Mouse (Mus musculus): ENCODE results near the gene Scgb2b3. TPM values are rescaled to one million over a fixed set of nuclear protein-coding genes. Genes with fewer than 3 reads are reported as not detected.

The Scgb2b3 gene
- polyA plus RNA-seq (2016; fragmentation: Nextera tagmentation; extraction: Ambion mirVana) = not detected in 2 replicates

DNA sequence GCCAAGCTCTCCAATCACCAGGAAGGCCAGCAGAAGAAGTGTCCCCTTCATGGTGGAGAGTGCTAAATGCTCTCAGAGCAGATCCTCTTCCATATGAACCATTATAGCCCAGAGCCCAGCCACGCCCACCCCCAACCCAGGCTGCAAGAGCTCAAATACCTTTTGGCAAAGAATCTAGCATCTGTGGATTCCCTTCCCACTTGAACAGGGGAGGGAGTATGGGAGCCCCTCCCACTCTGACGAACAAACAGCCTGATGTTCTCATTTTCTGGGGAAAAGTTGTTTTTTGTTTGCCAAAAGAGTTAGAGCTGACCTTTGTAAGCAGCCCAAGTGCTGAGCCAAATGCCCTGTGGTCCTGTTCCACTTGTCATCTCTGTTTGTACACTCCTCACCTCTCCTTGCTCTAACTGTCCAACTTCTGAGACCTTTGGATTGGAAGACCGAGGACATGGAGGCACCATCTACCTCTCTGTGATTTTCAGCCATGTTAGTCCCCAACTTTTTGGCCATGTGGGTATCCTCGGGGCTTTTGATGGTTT is at the start of gene Scgb2b3:
TSS of gene Scgb2b3 (minus strand) at position 51 of the 539 bp plus-strand sequence.
- H3K36me3 ChIP-seq = no peaks in the 10 kb centered on the region
- WGBS (ENCODE audit: insufficient replicate concordance) = 43% methylated on average over 4 of the region's 4 CpGs

GRCm38 (mm10) chr7:31375292-31375691 is 13.4 kb upstream of the Scgb2b3 start, which contains the start of gene Scgb1b3:
Scgb1b3 (plus strand) TSS chr7:31375592.
- Histone ChIP-seq H3K4me2 (no peak within 1 kb of the TSS), H3K4me3 (no peak within 1 kb of the TSS), H3K36me3 (no peaks in the 10 kb centered on the region), H3K4me1 (no peaks in the 10 kb centered on the region), H3K9ac (no peak within 1 kb of the TSS), H3K27ac (no peak within 1 kb of the TSS), H3K9me3 (replicated peaks) (peaks cover 25% of the 10 kb centered on the region), H3K27me3 (replicated peaks) (no peaks in the 10 kb centered on the region)
- no peak for ATAC-seq
- 45% methylated on average over 3 of the region's 3 CpGs for WGBS (ENCODE audit: insufficient replicate concordance)

More for the DNA sequence above, at the start of gene Scgb2b3:
- Histone ChIP-seq H3K4me3 (no peak within 1 kb of the TSS), H3K9ac (no peak within 1 kb of the TSS), H3K27me3 (replicated peaks) (no peaks in the 10 kb centered on the region), H3K4me1 (no peaks in the 10 kb centered on the region), H3K27ac (no peak within 1 kb of the TSS), H3K9me3 (replicated peaks) (peaks cover 19% of the 10 kb centered on the region), H3K4me2 (no peak within 1 kb of the TSS)
- no peak for ATAC-seq

Other genes starting within 250 kb of the Scgb2b3 start
- gene Hpn, start 246.8 kb downstream of the Scgb2b3 start, polyA plus RNA-seq (2016; fragmentation: Nextera tagmentation; extraction: Ambion mirVana) = 33.2 and 36.2 TPM in 2 replicates
- 0.97 and 1.2 TPM in 2 replicates for gene Scn1b, start 235.1 kb downstream of the Scgb2b3 start, polyA plus RNA-seq (2016; fragmentation: Nextera tagmentation; extraction: Ambion mirVana)
- gene Gramd1a, start 206.2 kb downstream of the Scgb2b3 start, polyA plus RNA-seq (2016; fragmentation: Nextera tagmentation; extraction: Ambion mirVana) = 20.3 and 21.2 TPM in 2 replicates
- gene Scgb2b2, start 71.6 kb downstream of the Scgb2b3 start, polyA plus RNA-seq (2016; fragmentation: Nextera tagmentation; extraction: Ambion mirVana) = not detected in 2 replicates
- not detected in 2 replicates for gene Scgb1b2, start 70.3 kb downstream of the Scgb2b3 start, polyA plus RNA-seq (2016; fragmentation: Nextera tagmentation; extraction: Ambion mirVana)
- not detected in 2 replicates for gene Scgb1b3, start 13.5 kb upstream of the Scgb2b3 start, polyA plus RNA-seq (2016; fragmentation: Nextera tagmentation; extraction: Ambion mirVana)

Data from liver, embryonic 12.5 days (tissue).